Mouse (Mus musculus) embryonic facial prominence, embryonic 11.5 days (tissue): ENCODE measurements at regions not wholly inside any gene's neighbourhood (a gene's known extent, or its start where the extent isn't known, plus 50 kb on each side); places are given as distances from the start of the nearest gene placed in this dataset.

Experiments used
- ATAC-seq: fragments of 200-750 bp; cut with Nextera tagmentation; replicated peaks from 2 replicates; pipeline ENCODE4 v1.8.0; 2017; ENCODE audit warnings: low read depth; ENCODE audit not compliant: insufficient number of reproducible peaks, low FRiP score, low TSS enrichment
- DNase-seq: peaks from one replicate; pipeline ENCODE4 v3.0.0-alpha.2; 2015; ENCODE audit warnings: low spot score
- H3K27ac ChIP-seq: fragments of 300-500 bp; sonication (generic); replicated peaks from 2 replicates; pipeline ENCODE4 v1.5.1; 2014; ENCODE audit warnings: mild to moderate bottlenecking, low read depth, low read length, control low read depth
- H3K27me3 ChIP-seq: fragments of 300-500 bp; sonication (generic); 2 replicates; pipeline ENCODE4 v1.6.1; 2014; ENCODE audit warnings: mild to moderate bottlenecking, low read length, moderate library complexity, mixed read lengths; ENCODE audit not compliant: control insufficient read depth, insufficient read depth
- H3K36me3 ChIP-seq: fragments of 300-500 bp; sonication (generic); replicated peaks from 2 replicates; pipeline ENCODE4 v1.6.1; 2014; ENCODE audit warnings: low read depth, mild to moderate bottlenecking, low read length, moderate library complexity, mixed read lengths; ENCODE audit not compliant: control insufficient read depth, insufficient read depth
- H3K4me1 ChIP-seq: fragments of 300-500 bp; sonication (generic); 2 replicates; pipeline ENCODE4 v1.6.1; 2014; ENCODE audit warnings: low read length, mixed read lengths; ENCODE audit not compliant: control insufficient read depth, insufficient read depth
- H3K4me2 ChIP-seq: fragments of 300-500 bp; sonication (generic); 2 replicates; pipeline ENCODE4 v1.6.1; 2014; ENCODE audit warnings: low read depth, mild to moderate bottlenecking, control low read depth, low read length, moderate library complexity
- H3K4me3 ChIP-seq: fragments of 300-500 bp; sonication (generic); 2 replicates; pipeline ENCODE4 v1.5.1; 2014; ENCODE audit warnings: low read depth, low read length, control low read depth
- H3K9ac ChIP-seq: fragments of 300-500 bp; sonication (generic); replicated peaks from 2 replicates; pipeline ENCODE4 v1.6.1; 2014; ENCODE audit warnings: mild to moderate bottlenecking, control low read depth, low read length
- H3K9me3 ChIP-seq: fragments of 300-500 bp; sonication (generic); replicated peaks from 2 replicates; pipeline ENCODE4 v1.6.1; 2016; ENCODE audit warnings: mild to moderate bottlenecking, low read length, inconsistent platforms, mixed read lengths; ENCODE audit not compliant: control insufficient read depth
- WGBS: fragments of 180-500 bp; shearing (Covaris S2); extraction: QIAGEN DNeasy Blood & Tissue Kit; methylation state at CpG from one replicate; pipeline ENCODE4 v1.1.7; 2014; 5-methylcytosine and 5-hydroxymethylcytosine counted together

- H3K4me2 ChIP-seq, result no peak overlapping the region
- no peaks in the 10 kb centered on the region for H3K4me1 ChIP-seq
- DNase-seq, result no peak
- no peak for ATAC-seq
- H3K36me3 ChIP-seq, result no peaks in the 10 kb centered on the region
- 81% methylated on average over 1 of the region's 1 CpGs for WGBS
- H3K27me3 ChIP-seq, result no peaks in the 10 kb centered on the region
- H3K9ac ChIP-seq, result no peak overlapping the region
- no peaks in the 10 kb centered on the region for H3K9me3 ChIP-seq
- no peak overlapping the region for H3K4me3 ChIP-seq
- no peak overlapping the region for H3K27ac ChIP-seq
Observed at GRCm38 (mm10) chr15:52922277-52922676, 962.4 kb upstream of the Gm7489 start.

- Histone ChIP-seq H3K27ac (no peak overlapping the region), H3K4me3 (no peak overlapping the region), H3K36me3 (no peaks in the 10 kb centered on the region), H3K4me1 (no peaks in the 10 kb centered on the region), H3K27me3 (no peaks in the 10 kb centered on the region), H3K9me3 (no peaks in the 10 kb centered on the region), H3K9ac (no peak overlapping the region), H3K4me2 (no peak overlapping the region)
- WGBS, result 51% methylated on average over 3 of the region's 3 CpGs
- DNase-seq, result no peak
- no peak for ATAC-seq
Observed at GRCm38 (mm10) chr15:52928408-52928807, 956.3 kb upstream of the Gm7489 start.

GRCm38 (mm10) chr15:52937138-52937537, 947.6 kb upstream of the Gm7489 start:
- H3K36me3 ChIP-seq, result no peaks in the 10 kb centered on the region
- no peaks in the 10 kb centered on the region for H3K27me3 ChIP-seq
- ATAC-seq (no peak), DNase-seq (no peak)
- H3K4me2 ChIP-seq, result no peak overlapping the region
- no peaks in the 10 kb centered on the region for H3K4me1 ChIP-seq
- no peak overlapping the region for H3K4me3 ChIP-seq
- H3K9me3 ChIP-seq, result no peaks in the 10 kb centered on the region
- H3K27ac ChIP-seq, result no peak overlapping the region
- 89% methylated on average over 2 of the region's 2 CpGs for WGBS
- no peak overlapping the region for H3K9ac ChIP-seq

GRCm38 (mm10) chr15:52944592-52944991, 940.1 kb upstream of the Gm7489 start:
- Histone ChIP-seq H3K36me3 (no peaks in the 10 kb centered on the region), H3K9me3 (no peaks in the 10 kb centered on the region), H3K27ac (no peak overlapping the region), H3K4me2 (no peak overlapping the region), H3K4me3 (no peak overlapping the region), H3K27me3 (no peaks in the 10 kb centered on the region), H3K9ac (no peak overlapping the region), H3K4me1 (no peaks in the 10 kb centered on the region)
- 80% methylated on average over 4 of the region's 4 CpGs for WGBS
- no peak for ATAC-seq
- DNase-seq, result no peak

- H3K4me2 ChIP-seq, result no peak overlapping the region
- H3K4me1 ChIP-seq, result no peaks in the 10 kb centered on the region
- ATAC-seq, result no peak
- no peaks in the 10 kb centered on the region for H3K9me3 ChIP-seq
- DNase-seq, result no peak
- no peaks in the 10 kb centered on the region for H3K36me3 ChIP-seq
- 95% methylated on average over 4 of the region's 4 CpGs for WGBS
- H3K27me3 ChIP-seq, result no peaks in the 10 kb centered on the region
- H3K9ac ChIP-seq, result no peak overlapping the region
- H3K4me3 ChIP-seq, result no peak overlapping the region
- H3K27ac ChIP-seq, result no peak overlapping the region
Observed at GRCm38 (mm10) chr15:52948196-52948595, 936.5 kb upstream of the Gm7489 start.

- DNase-seq, result no peak
- H3K4me1 ChIP-seq, result no peaks in the 10 kb centered on the region
- WGBS, result 70% methylated on average over 1 of the region's 1 CpGs
- H3K27me3 ChIP-seq, result no peaks in the 10 kb centered on the region
- no peak overlapping the region for H3K4me3 ChIP-seq
- H3K27ac ChIP-seq, result no peak overlapping the region
- H3K36me3 ChIP-seq, result no peaks in the 10 kb centered on the region
- H3K4me2 ChIP-seq, result no peak overlapping the region
- no peak overlapping the region for H3K9ac ChIP-seq
- H3K9me3 ChIP-seq, result no peaks in the 10 kb centered on the region
- ATAC-seq, result no peak
Observed at GRCm38 (mm10) chr15:52953480-52953879, 931.2 kb upstream of the Gm7489 start.

GRCm38 (mm10) chr15:52954715-52955593, 929.8 kb upstream of the Gm7489 start:
- H3K4me3 ChIP-seq, result no peak overlapping the region
- H3K27me3 ChIP-seq, result no peaks in the 10 kb centered on the region
- no peak overlapping the region for H3K9ac ChIP-seq
- ATAC-seq, result no peak
- no peak overlapping the region for H3K4me2 ChIP-seq
- DNase-seq, result no peak
- WGBS, result 78% methylated on average over 7 of the region's 7 CpGs
- H3K27ac ChIP-seq, result no peak overlapping the region
- no peaks in the 10 kb centered on the region for H3K4me1 ChIP-seq
- H3K9me3 ChIP-seq, result no peaks in the 10 kb centered on the region
- no peaks in the 10 kb centered on the region for H3K36me3 ChIP-seq

GRCm38 (mm10) chr15:52959711-52960110, 925.0 kb upstream of the Gm7489 start:
- Histone ChIP-seq H3K27me3 (no peaks in the 10 kb centered on the region), H3K36me3 (no peaks in the 10 kb centered on the region), H3K4me2 (no peak overlapping the region), H3K4me3 (no peak overlapping the region), H3K4me1 (no peaks in the 10 kb centered on the region), H3K27ac (no peak overlapping the region), H3K9me3 (no peaks in the 10 kb centered on the region), H3K9ac (no peak overlapping the region)
- DNase-seq, result no peak
- 82% methylated on average over 2 of the region's 2 CpGs for WGBS
- ATAC-seq, result no peak
